Mouse (Mus musculus) small intestine, adult 2 months (tissue): Measurements from ENCODE around the gene Zfp704.

ENCODE experiments used
- CTCF ChIP-seq: fragments of 200-500 bp; IDR thresholded peaks from 2 replicates; pipeline ENCODE4 v1.5.1; 2012; ENCODE audit warnings: low read depth, mild to moderate bottlenecking, control low read depth, inconsistent platforms, low read length, moderate library complexity, mixed read lengths; ENCODE audit not compliant: insufficient replicate concordance, insufficient read length; ENCODE audit errors: extremely low read depth
- POLR2A ChIP-seq: fragments of 200-500 bp; IDR thresholded peaks from 2 replicates; pipeline ENCODE4 v1.6.1; 2012; ENCODE audit warnings: low read depth, mild to moderate bottlenecking, control low read depth, inconsistent platforms, low read length, moderate library complexity

DNA sequence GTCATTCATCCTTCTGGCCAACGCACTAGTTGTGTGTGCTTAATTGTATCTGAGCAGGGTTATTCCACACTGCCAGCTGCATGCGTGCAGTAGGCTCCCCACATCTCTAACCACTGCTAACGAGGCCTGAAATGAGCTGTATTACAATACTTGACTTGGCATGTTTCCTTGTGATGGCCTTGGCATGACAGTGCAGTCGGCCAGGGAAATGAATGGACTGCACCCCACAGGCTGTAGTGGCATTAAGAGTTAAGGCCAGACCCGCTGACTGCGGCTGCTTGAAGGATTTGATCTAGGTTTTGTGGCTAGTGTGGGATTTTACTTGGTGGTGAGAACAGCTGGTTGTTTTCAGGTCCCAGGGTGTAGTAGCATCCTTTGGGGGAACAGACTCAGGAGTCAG is 185.2 kb downstream of the Zfp704 start:
- TF ChIP-seq CTCF: no peak
- no peak for TF ChIP-seq POLR2A
